Mouse (Mus musculus) cortical plate, adult 2 months (tissue): ENCODE results near the gene Timd2.

Experiments
- CTCF ChIP-seq: fragments of 200-500 bp; IDR thresholded peaks from 2 replicates; pipeline ENCODE4 v1.5.1; 2011; ENCODE audit warnings: mild to moderate bottlenecking, control low read depth, low read length; ENCODE audit not compliant: insufficient read depth; ENCODE audit errors: extremely low read depth
- POLR2A ChIP-seq: fragments of 200-500 bp; IDR thresholded peaks from 2 replicates; pipeline ENCODE4 v1.6.1; 2011; ENCODE audit warnings: mild to moderate bottlenecking, low read length, control low read depth; ENCODE audit not compliant: insufficient read depth; ENCODE audit errors: extremely low read depth

- TF ChIP-seq CTCF = no peak
- TF ChIP-seq POLR2A = no peak
Measured at GRCm38 (mm10) chr11:46747996-46748395, 41.1 kb upstream of the Timd2 start.
